Mouse (Mus musculus): ENCODE measurements around the gene Rimbp2. TPM values are rescaled to one million over a fixed set of nuclear protein-coding genes. Genes with fewer than 3 reads are reported as not detected.

Rimbp2 gene
- total RNA-seq, 2 experiments from 2014 or later, result 0.05 to 0.25 TPM

DNA sequence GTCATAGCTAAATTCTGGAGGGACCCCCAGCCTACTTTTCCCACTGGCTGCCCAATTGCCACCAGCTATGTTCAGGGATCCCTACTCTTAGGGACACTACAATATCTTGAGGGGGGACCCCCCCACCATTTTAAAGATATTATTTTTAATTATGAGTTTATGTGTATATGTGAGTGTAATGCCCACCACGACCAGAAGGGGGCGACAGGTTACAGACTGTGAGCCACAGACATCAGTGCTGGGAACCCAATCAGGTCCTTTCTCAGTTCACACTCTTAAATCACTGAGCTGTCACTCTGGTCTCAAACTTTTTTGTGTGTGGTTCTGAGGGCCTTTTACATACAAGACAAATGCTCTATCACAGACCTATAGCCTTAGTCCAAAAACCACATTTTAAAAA is 109.3 kb downstream of the Rimbp2 start:
- DNase-seq, result no peak

DNA sequence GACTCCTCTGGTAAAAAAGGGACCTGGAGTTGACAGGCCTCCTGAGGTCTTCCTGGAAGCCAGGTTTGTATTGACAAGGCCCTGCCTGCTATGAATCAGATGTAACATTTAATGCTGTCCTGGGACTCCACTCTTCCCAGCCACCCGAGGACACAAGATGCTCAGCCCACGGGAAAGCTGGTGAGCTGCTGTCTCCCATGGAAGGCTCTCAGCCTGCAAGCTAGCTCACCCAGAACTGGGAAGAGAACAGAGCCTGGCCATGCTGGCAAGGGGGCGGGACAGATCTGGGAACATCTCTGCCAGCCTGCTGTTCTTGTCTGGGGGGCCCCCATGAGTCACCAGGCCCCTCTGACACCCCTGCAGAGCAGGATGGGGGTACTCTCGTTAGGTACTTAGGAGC is 111.7 kb downstream of the Rimbp2 start:
- DNase-seq, result no peak

DNA sequence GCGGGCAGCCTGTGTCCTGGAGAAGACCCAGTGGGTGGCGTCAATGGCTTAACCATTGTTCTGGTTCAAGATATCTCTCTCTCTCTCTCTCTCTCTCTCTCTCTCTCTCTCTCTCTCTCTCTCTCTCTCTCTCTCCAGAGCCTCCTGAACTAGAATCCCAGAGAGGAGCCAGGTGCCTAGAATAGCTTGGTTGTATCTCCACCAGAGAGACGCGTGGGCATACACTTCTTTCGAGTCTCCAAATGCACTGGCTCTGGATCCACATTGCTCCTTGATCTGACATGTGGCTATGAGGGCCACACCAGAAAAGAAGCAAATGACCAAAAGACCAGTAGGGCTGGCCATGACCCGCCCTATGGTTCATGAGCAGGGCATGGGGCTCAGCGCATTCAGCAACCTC is 116.2 kb downstream of the Rimbp2 start:
- DNase-seq, result no peak

DNA sequence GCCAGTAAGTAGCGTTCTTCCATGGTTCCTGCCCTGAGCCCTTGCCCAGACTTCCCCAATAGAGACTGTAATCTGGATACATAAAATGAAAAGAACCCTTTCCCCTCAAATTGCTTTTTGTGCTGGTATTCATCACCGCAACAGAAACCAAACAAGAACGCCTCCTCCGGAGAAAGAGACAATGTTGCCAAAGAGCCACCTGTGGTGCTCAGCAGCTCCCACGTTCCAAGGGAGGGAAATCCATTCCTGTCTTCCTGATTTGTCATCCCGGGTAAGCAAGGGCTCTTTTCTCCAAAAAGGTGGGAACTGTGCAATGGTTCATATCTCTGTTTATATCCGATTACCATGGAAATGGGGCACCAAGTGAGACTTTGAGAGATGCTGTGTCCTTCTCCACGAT is 119.2 kb downstream of the Rimbp2 start:
- DNase-seq, result no peak

DNA sequence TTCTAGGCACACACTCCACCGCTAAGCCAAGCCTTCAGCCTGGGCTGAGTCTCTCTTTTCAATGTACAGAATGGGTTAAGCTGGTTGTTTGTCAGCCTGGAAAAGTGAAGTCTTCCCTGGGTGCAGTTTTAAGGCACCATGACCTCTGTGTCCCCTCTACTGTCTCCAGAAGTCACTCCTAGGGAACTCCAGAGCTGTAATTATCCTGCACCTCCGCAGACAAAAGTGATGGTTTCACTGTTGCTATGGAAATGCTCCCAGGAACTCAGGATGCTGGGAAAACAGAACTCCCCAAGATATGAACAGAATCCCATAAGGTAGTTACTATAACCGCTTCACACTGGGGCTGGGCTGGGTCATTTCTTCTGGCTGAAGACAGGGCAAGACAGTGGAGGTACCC is 130.4 kb downstream of the Rimbp2 start:
- DNase-seq, result no peak

DNA sequence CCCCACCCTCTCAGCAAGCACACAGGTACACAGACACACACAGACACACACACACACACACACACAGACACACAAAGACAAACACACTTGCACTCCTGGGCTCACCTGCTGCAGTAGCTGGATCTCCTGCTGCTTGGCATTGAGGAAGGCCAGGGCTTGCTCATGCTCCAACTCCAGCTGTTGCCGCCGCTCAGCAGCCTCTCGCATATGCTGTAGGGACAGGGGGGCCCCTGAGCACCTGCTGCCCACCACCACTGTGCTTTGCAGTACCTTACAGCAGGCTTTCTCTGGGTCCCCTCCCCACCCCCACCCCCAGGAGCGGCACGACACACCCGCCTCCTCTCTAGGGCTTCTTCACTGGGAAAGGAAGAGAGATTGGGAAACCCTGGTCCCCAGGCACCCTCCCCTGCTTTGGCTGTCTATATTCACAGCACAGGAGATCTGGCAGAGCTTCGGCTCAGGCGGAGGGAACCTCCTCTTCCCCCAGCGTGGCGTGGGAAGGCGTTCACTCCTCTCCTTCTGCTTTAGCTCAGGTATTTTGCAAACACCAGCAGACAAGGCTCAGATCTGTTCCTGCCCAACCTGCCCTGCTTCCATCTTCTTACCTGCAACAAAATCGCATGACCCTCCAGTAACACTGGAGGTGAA is 133.5 kb downstream of the Rimbp2 start:
- DNase-seq, result no peak

DNA sequence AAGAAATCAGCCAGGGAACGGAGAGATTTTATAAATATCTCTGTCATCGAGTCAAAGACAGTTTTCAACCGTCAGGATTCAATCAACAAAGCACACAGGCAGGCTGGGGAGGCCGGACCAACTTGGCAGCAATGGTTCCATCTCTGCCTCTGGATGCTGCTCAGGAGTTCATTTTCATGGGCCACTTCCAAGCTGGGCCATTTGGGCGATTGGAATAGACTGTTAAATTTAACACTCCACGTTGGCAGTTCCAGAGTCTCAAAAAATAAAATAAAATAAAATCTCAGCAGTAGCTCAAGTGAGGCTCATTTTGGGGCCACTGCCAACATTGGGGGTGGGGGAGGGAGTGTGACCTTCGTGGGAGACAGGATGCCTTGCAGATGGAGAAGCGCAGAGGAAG is 137.7 kb downstream of the Rimbp2 start:
- no peak for DNase-seq

DNA sequence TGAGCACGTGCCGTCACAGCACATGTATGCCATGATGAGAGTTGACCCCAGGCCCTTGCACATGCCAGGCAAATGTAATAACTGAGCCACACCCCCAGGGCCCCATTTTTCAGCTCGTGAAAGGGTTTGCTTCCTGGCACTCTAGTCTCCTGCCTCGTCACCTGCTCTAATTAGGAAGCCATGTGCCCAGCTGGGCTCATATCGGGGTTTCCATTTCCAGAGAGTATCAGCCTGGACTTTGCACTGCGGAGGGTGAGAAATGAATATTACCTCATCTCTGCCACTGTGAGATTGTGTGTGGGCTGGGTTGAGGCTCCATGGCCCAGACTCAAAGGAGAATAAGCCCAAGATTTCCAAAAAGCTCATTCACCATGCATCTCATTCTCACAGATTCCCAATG is 138.2 kb downstream of the Rimbp2 start:
- DNase-seq, result no peak

DNA sequence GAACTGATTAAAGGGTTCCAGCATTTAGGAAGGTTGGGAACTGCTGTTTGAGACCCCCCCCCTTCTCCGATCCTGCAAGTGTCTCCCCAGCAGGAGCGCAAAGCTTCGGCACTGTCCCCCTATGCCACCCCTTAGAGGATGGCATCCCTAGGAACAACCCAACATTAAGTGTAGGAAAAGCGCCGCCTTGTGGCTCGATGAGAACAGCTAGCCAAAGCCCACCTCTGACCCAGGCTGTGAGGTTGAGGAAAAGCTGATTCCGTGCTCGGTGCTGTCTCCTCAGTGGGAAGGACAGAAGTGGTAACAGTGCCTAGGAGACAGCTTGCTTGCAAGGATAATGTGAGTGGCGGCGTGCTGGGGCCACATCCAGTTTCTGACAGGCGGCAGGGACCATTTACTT is 140.2 kb downstream of the Rimbp2 start:
- no peak for DNase-seq

DNA sequence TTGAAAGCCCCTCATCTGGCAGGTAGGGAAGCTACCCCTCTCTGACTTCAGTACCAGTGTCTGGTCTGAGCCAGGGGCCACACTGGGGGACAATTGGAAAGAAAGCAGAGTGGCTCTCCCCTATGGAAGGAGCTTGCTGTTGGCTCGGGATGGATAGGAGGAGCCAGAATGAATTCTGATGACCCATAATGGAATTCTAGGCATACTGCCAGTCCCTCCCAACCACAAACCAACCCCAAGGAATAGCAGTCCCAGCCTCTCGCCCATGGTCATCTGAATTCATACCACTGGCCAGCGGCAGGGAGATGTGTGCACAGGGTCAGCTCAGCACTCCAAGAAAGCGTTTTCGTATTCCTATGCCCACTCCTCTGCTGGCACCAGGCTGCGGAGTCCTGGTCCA is 141.9 kb downstream of the Rimbp2 start:
- no peak for DNase-seq

DNA sequence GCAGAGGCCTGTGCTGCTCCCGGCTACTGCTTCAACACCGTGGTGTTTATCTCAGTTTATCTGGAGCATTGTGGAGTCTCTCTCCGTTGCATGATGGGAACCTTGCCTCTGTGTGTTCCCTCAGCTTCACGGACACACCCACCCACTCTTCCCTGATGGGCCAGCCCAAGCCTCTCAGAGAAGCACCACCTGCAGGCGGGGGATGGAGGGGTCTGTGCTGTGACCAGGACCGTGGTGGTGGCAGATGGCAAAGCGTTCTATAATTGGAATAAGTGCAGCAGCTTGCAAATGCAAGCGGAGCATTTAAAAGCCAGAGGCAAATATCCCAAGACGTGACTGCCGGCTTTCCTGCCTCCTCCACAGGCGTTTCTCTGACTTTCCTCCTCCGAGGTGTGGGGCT is 143.3 kb downstream of the Rimbp2 start:
- DNase-seq, result no peak

DNA sequence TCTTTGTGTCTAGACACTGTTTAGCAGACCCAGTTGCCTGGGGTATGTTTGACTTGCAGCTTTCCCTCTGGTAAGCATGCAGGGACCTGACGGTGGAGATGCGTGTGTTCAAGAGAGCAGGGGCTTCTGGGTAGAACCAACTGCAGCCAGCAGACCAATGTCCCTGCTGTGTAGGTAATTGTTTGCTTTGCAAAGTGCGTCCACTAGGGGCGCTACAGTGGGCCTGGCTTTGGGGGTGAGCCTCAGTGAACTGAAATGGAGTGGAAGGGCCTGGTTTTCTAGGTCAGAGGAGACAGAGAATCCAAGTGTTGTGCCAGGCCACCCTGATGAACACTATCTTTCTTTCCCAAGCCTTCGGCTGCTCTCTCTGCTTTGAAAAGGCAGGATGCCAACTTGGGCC is 143.9 kb downstream of the Rimbp2 start:
- peak; percentile 36 for DNase-seq

DNA sequence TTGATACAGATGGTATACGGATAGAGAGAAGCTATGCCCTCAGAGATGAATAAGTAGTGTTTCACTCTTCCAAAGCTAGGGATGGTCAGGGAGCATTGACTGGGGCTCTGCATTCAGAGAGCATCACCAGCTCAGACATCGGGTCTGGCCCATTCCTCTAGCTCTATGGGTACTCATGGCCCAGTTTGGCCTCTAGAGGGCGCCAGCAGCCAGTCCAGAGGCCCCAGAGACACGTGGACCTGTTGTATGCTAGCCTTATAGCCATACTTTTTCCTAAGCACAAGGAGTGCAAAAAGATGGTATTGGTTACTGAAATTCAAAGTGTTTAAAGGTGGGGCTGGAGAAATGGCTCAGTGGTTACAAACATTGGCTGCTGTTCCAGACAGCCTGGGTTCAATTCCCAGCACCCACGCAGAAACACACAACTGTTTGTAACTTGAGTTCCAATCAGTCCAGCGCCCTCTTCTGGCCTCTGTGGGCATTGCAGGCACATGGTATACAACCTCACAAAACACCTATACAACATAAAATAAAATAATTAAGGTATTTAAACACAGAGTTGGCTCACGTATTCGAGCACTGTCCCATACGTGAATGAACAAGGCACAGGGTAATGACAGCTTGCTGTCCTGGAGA is 144.6 kb downstream of the Rimbp2 start:
- peak; percentile 23 for DNase-seq

DNA sequence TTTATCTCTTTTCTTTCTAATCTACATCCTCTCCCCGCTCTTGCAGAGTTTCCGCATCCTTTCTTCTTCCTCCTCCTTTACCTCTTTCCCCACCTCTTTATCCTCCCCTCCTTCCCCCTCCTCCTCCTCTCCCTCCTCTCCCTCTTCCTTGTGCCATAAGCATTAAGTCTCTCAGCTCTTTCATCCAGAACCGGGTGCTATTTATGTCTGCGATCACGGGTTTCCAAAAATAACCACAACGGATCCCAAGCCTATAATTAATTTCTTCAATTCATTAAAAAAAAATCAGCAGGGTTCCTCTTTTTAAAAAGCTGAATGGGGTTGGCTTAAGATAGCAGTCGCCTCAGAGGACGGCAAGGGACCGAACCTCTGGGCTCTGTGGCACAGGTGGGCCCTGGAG is 145.9 kb downstream of the Rimbp2 start:
- no peak for DNase-seq

DNA sequence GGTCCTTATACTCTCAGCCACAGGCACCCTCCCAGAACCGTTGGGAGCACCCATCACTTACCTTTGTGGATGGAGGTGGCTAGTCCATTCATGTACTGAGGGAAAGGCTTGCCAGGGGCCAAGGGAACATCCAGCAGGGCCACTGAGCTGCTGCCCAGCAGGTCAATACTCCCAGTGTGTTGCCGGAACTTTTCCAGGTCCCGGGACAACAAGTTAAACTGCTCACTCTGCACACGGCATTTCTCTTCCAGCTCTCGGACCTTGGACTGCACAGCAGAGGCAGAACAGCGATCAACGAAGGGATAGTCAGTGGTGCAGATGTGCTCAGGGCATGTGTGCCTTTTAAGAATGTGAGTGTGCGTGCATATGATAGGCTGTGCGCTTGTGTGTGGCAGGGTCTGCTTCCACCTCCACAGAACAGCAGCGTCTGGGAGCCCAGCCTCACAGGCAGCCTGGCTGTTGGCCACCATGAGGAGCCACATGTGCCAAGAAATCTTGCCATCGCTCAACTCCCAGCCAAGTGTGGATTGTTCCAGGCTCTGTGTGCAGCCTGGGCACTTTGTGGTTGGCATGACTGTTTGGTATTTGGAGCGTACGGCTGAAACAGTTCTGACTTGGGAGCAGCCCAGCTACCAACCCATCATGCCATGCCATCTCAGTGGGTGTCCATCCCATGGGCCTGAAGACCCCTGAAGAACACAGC is 146.8 kb downstream of the Rimbp2 start:
- no peak for DNase-seq

DNA sequence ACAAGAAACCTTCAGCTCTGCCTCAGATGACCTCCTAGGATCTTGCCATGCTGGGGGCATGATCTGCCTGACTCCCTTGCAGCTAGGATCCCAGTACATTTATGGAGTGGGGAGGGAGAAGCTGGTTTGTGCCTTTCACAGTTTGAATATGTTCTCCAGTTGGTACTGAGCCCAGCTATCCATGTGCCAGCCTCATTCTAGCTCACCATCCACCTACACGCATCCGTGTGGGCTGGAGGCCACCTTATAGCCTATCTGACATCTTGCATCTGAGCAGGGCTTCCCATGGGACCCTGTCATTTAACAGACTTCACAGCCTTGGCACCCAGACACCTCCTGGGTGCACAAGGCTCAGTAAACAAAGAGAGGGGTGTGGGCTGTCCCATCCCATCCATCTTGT is 148.2 kb downstream of the Rimbp2 start:
- DNase-seq, result no peak

DNA sequence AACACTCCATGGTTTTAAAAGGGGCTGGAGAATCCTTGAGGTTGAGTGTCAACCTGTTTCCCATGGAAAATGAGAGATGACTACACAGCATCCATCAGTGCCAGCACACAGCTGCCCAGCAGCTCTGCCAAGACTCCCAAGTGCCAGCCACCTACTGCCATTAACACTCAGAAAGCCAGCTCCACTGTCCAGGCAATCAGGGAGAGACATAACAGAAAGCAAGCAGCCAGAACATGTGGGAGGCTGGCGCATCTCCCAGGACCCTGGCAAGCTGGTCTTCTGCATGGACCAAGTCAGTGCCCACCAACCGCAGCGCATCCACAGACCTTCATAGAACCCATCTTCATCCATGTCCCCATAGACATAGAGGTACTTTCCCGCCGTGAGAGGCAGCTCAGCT is 152.7 kb downstream of the Rimbp2 start:
- DNase-seq, result no peak

DNA sequence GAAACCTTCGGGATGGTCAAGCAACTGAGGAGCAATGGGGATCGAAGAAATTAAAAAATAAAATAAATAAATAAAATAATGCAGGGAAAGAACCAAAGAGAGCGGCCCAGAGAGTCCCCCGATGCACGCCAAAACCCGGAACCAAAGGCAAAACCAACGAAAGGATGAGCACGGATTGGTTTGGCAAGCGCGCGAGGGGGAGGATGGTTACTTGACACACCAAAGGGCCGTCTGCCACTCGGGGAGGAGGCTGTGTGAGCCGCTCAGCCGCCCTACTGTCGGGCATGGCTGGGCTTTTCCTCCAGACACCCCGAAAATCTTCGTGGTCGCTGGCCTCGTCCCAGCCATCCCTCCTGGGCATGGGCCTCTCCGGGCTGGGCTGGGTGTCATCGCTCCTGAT is 171.7 kb downstream of the Rimbp2 start:
- DNase-seq, result no peak

DNA sequence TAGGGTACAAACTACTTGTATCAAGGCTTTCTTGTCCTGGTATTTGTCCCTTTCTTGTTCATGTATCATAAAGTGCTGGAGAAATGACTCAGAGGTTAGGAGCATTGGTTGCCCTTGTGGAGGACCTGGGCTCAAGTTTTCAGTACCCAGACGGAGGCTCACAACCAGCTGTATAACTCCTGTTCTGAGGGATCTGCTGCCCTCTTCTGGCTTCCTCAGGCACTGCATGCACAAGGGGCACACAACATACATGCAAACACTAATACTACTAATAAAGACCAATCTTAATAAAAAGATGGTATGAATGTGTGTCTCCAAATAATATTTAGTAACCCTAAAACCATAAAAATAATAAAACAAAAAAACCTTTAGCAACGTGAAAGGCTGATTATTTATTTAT is 176.9 kb downstream of the Rimbp2 start:
- no peak for DNase-seq

DNA sequence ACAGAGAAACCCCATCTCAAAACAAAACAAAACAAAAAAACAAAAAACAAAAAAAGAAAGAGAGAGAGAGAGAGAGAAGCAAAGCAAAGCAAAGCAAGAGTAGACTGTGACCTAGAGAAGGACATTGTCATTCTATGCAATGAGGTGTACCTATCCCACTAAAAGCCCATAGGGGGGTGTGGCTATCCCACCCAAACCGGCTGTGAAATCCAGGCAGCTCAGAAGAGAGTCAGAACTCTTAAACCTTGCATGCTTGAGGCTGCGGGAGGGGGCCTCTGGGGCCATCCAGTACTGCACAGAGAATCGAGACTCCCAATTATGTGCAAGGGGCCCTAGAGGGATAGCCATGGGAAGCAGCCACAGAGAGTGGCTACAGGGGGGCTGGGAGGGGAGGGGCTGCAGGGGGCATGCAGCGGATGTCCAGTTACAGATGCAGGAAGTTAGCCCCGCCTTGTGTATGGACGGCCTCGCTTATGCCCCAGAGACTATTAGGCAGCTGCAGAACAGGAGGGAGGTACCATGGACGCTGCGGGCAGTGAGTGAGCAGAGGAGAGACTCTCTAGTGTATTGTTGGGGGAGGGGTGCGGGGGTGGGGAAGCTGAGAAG is 184.2 kb downstream of the Rimbp2 start:
- no peak for DNase-seq

DNA sequence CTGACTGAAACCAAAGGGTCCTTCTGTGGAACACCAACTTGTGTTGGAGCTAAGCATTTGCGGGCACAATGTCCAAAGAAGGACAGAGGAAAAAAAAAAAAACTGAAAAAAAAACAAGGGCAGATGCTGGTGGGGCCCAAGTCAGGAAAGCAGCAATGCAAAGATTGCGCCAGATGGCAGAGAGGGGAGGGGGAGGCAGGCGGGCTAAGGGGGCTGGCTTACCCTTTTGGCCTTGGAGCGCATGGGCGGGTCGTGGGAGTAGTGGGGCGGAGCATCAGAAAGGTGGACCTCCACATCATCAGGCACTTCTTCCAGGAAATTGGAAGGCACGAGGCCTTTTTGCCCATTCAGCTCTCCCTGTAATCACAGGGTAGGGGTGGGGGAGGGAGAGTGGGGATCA is 192.2 kb downstream of the Rimbp2 start:
- no peak for DNase-seq

DNA sequence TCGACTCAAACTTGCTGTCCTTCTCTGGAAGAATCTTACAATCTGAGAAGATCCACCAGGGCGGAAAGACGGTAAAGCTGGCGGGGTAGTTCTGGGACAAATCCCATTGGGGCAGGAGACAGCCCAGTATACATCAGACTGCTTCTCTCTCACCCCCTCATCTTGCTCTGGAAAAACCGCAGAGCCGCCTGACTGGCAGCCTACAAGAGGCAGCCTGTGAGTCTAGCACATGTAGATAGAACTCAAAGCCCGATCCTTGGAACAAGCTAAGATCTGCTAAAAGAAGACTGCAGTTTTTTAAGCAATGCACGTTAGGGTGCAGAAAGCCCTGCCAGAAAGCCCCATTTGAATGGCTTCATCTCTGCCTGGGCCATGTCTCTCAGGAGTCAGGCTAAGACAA is 207.0 kb downstream of the Rimbp2 start:
- DNase-seq, result no peak

DNA sequence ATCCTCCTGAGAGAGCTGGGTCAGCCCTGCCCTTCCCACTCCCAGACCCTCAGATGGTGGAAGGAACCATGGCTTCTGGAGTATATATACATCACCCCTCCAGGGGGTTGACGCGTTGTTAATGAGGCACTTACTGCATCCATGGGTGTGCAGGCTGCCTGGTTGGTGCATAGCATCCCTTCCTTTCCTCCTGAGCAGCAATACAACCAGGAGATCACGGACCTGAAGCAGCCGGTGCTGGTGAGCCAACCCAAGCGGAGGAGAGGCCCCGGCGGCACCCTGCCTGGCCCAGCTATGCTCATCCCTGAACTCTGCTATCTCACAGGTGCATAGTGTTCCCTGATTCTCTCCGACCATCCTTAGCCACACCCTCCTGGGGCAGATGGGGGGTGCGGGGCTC is 208.1 kb downstream of the Rimbp2 start:
- DNase-seq, result no peak

DNA sequence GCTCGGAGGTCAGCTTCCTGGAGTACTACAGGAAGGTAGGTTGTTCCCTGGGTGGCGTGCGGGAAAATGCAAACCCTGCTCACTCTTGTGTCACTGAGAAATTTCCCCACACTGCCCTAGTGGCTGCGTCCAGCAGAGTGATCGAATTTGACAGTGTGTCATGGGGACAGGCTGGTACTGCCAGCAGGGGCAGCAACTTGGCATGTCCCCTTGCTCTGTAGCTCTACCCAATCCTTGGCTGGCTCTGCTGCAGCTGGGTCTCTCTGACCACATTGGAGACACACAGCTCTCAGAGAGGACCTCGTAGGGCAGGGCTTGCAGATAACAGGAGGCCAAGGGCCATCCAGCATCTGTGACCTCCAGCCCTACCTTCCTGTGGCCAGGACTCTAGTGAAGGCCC is 208.9 kb downstream of the Rimbp2 start:
- no peak for DNase-seq

All from heart, postnatal 4 days (tissue).